Mouse (Mus musculus): ENCODE data around the gene Cacnb3.
"Not testable (repeated sequence)": the region's sequence is repeated elsewhere in the genome, so short reads cannot be mapped to it uniquely, and the experiment has no call there.

The Cacnb3 gene

GRCm38 (mm10) chr15:98630540-98630939 lies at the start of gene Cacnb3:
Gene Cacnb3, plus strand, starts transcription at chr15:98630840.
- no peak for DNase-seq (ENCODE audit: low read depth in 1 of 2, low spot score in 2 of 2)

GRCm38 (mm10) chr15:98582410-98582809 lies 48.2 kb upstream of the Cacnb3 start:
- no peak for DNase-seq (ENCODE audit: low read depth in 1 of 2, low spot score in 2 of 2)

GRCm38 (mm10) chr15:98582996-98583395 lies 47.6 kb upstream of the Cacnb3 start:
- no peak for DNase-seq (ENCODE audit: low read depth in 1 of 2, low spot score in 2 of 2)

GRCm38 (mm10) chr15:98585421-98585820 lies 45.2 kb upstream of the Cacnb3 start:
- DNase-seq (ENCODE audit: low read depth in 1 of 2, low spot score in 2 of 2): no peak

GRCm38 (mm10) chr15:98586141-98586540 lies 44.5 kb upstream of the Cacnb3 start:
- DNase-seq (ENCODE audit: low read depth in 1 of 2, low spot score in 2 of 2): not testable (repeated sequence)

GRCm38 (mm10) chr15:98587751-98588150 lies 42.9 kb upstream of the Cacnb3 start:
- no peak for DNase-seq (ENCODE audit: low read depth in 1 of 2, low spot score in 2 of 2)

GRCm38 (mm10) chr15:98589640-98590336 lies 40.9 kb upstream of the Cacnb3 start:
- DNase-seq (ENCODE audit: low read depth in 1 of 2, low spot score in 2 of 2): no peak

GRCm38 (mm10) chr15:98591396-98591795 lies 39.2 kb upstream of the Cacnb3 start:
- no peak for DNase-seq (ENCODE audit: low read depth in 1 of 2, low spot score in 2 of 2)

GRCm38 (mm10) chr15:98594193-98594592 lies 36.4 kb upstream of the Cacnb3 start:
- DNase-seq (ENCODE audit: low read depth in 1 of 2, low spot score in 2 of 2): no peak

GRCm38 (mm10) chr15:98595049-98595448 lies 35.6 kb upstream of the Cacnb3 start:
- DNase-seq (ENCODE audit: low read depth in 1 of 2, low spot score in 2 of 2): no peak

GRCm38 (mm10) chr15:98596609-98597008 lies 34.0 kb upstream of the Cacnb3 start:
- DNase-seq (ENCODE audit: low read depth in 1 of 2, low spot score in 2 of 2): no peak

- no peak for DNase-seq (ENCODE audit: low read depth in 1 of 2, low spot score in 2 of 2)
Observed at GRCm38 (mm10) chr15:98600036-98600709, 30.5 kb upstream of the Cacnb3 start.

GRCm38 (mm10) chr15:98601832-98602190 lies 28.8 kb upstream of the Cacnb3 start:
- DNase-seq (ENCODE audit: low read depth in 1 of 2, low spot score in 2 of 2): no peak

GRCm38 (mm10) chr15:98602191-98602881 lies 28.3 kb upstream of the Cacnb3 start:
- no peak for DNase-seq (ENCODE audit: low read depth in 1 of 2, low spot score in 2 of 2)

GRCm38 (mm10) chr15:98602921-98603458 lies 27.6 kb upstream of the Cacnb3 start:
- no peak for DNase-seq (ENCODE audit: low read depth in 1 of 2, low spot score in 2 of 2)

- DNase-seq (ENCODE audit: low read depth in 1 of 2, low spot score in 2 of 2): no peak
Observed at GRCm38 (mm10) chr15:98604041-98604575, 26.5 kb upstream of the Cacnb3 start.

- DNase-seq (ENCODE audit: low read depth in 1 of 2, low spot score in 2 of 2): no peak
Observed at GRCm38 (mm10) chr15:98606051-98606536, 24.5 kb upstream of the Cacnb3 start.

- no peak for DNase-seq (ENCODE audit: low read depth in 1 of 2, low spot score in 2 of 2)
Observed at GRCm38 (mm10) chr15:98606739-98607138, 23.9 kb upstream of the Cacnb3 start.

GRCm38 (mm10) chr15:98607557-98607956 lies 23.1 kb upstream of the Cacnb3 start:
- no peak for DNase-seq (ENCODE audit: low read depth in 1 of 2, low spot score in 2 of 2)

GRCm38 (mm10) chr15:98608058-98608783 lies 22.4 kb upstream of the Cacnb3 start:
- no peak for DNase-seq (ENCODE audit: low read depth in 1 of 2, low spot score in 2 of 2)

GRCm38 (mm10) chr15:98608784-98609250 lies 21.8 kb upstream of the Cacnb3 start:
- DNase-seq (ENCODE audit: low read depth in 1 of 2, low spot score in 2 of 2): no peak

Measured in monocyte, adult 2 months (primary cell).